In the genomic region with DNA sequence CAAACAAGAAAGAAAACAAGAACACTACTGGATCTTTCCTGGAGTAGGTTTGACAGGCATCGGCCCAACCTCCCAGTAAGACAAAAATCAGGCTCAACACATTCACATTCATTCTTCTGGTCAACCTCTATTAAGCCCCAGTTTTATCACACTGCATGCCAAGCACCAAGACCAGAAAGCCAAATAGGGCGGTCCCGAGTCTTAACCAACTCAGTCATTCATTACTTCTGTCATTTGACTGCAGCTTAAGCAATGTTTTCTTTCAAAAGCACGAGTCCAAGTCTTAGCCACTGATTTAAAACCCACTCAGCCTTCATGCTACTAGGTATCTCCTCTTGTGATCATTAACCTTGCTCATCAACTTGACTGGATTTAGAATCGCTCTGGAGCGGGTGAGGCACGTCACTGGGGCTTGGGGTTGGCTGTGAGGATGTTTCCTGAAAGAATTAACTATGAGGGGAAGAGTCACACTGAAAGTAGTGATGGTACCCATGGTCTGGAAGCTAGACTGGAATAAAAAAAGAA, we compare ENCODE assay signal across 9 mouse cellular contexts.
"Had no signal": no experiment of that assay in that cellular context is flagged by ENCODE, and none has a peak within 500 bp of the region (broad histone marks: within the 10 kb centered on the region; RNA-seq: fewer than 3 reads in every experiment).

No protein-coding gene starts in this region.

- DNase-seq: layer of hippocampus, adult 9-11 months; liver; liver, embryonic 13.5 days; liver, postnatal 0 days; lung, postnatal 14 days; right cerebral cortex, postnatal 14 days; thymus, adult 2 months; thymus, postnatal 25 days had no signal

- ATAC-seq: intestine, postnatal 0 days; liver, postnatal 0 days had no signal
